Mouse (Mus musculus): Measurements from ENCODE around the gene G2e3.

G2e3 gene

GRCm38 (mm10) chr12:51347988-51348697, at the start of gene G2e3:
Gene G2e3, plus strand, starts transcription at chr12:51348061.
- peak; percentile 77 to 82 for DNase-seq (ENCODE audit: low spot score in 2 of 2)

DNA sequence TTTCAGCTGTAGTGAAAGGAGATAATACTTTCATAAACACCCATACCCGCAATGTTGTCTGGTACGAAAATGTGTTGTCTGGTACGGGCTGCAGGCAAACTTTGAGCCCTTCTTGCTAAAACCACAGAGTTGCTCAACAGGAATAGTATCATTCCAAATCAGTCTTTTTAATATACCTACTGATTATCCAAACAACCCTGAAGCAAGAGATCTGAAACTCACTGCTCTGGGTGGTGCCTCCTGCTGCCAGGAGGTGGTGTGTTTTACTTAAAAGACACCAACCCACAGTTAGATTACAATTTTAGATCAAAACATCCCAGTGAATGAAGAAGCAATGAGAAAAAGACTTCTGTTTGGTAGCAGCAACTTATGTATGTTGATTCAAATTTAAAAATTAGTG, 24.3 kb upstream of the G2e3 start:
- no peak for DNase-seq (ENCODE audit: low spot score in 2 of 2)

GRCm38 (mm10) chr12:51326819-51327218, 21.0 kb upstream of the G2e3 start:
- no peak for DNase-seq (ENCODE audit: low spot score in 2 of 2)

- no peak for DNase-seq (ENCODE audit: low spot score in 2 of 2)
Measured at GRCm38 (mm10) chr12:51337014-51337413, 10.8 kb upstream of the G2e3 start.

DNA sequence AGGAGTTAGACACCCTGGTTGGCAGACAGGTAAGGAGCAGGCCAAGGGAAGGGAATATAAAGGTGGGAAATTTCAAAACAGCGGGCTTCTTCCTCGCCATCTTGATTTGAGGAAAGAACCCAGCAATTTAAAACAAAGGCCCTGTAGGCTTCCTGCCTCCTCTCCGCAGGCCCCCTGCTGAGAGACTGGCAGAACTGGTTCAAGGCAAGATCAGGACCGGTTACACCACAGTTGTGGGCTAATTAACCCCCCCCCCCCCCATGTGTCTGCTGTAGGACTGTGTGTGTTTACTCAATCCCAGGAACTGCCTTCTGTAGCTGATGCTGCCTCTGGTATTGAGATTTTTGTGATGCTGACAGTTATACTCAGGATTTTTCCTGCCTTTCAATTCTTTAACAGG, 1.7 kb upstream of the G2e3 start:
- DNase-seq (ENCODE audit: low spot score in 2 of 2), result no peak

DNA sequence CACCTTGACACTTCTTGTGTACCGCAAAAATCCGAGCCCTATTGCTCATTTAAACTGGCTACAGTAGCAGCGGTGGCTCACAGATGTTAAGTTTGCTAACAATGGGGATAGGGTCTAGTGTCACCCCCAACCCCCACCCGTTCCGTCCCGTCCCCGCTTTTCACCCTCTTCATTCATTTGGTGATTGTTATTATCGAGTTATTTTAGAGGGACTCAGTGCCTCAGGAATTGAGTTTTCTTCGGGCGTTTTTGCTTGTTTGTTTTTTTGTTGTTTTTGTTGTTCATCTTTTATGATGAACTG, 787 bp downstream of the G2e3 start:
- no peak for DNase-seq (ENCODE audit: low spot score in 2 of 2)

DNA sequence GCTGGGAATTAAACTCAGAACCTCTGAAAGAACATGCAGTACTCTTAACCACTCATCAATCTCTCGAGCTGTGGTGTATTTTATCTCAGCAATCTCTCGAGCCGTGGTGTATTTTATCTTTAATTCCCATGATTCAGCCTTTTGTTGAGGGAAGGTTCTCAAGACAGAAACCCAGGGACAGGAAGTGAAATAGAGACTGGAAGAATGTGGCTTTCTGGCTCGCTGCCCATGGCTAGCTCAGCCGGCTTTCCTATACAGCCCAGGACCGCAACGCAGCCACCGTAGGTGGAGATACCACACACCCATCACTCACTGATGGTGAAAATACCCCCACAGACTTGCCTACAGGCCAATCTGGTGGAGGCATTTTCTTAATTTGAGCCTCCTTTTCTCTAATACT, 7.4 kb downstream of the G2e3 start:
- DNase-seq (ENCODE audit: low spot score in 2 of 2), result no peak

DNA sequence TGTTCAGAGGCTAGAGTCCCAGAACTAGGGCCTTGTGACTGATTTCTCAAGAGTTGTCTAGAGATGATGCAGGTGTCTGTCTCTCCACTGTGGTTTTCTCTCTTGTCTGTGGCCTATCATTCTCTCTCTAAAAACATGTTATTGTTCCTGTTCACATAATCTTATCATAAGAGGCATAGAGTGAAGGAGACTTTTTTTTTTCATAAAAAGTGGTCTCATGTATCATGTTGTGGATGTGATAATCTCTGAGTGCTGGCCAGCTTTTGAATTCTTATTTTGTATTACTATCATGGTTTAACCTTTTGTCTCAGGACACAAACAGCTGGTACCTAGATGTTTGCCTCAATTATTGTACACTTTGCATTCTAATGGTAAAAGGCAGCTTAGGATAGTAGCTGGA, 13.4 kb downstream of the G2e3 start:
- DNase-seq (ENCODE audit: low spot score in 2 of 2), result no peak

- no peak for DNase-seq (ENCODE audit: low spot score in 2 of 2)
Measured at GRCm38 (mm10) chr12:51362898-51363297, 15.0 kb downstream of the G2e3 start.

DNA sequence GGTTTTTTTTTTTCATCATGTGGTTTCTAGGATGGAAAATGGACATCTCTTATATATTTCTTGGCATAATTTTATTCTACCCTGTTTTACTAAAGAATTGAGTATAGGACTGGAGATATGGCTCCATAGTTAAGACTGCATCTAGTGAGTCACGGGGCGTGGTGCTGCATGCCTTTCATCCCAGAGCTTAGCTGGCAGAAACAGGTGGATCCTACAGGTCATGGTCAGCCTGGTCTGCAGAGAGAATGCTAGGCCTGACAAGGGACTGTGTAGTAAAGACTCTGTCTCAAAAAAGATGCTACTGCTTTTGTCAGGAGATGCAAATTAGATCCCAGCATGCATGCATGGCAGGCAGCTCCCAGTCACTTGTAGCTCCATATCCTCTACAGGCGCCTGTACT, 20.6 kb downstream of the G2e3 start:
- DNase-seq (ENCODE audit: low spot score in 2 of 2), result no peak

DNA sequence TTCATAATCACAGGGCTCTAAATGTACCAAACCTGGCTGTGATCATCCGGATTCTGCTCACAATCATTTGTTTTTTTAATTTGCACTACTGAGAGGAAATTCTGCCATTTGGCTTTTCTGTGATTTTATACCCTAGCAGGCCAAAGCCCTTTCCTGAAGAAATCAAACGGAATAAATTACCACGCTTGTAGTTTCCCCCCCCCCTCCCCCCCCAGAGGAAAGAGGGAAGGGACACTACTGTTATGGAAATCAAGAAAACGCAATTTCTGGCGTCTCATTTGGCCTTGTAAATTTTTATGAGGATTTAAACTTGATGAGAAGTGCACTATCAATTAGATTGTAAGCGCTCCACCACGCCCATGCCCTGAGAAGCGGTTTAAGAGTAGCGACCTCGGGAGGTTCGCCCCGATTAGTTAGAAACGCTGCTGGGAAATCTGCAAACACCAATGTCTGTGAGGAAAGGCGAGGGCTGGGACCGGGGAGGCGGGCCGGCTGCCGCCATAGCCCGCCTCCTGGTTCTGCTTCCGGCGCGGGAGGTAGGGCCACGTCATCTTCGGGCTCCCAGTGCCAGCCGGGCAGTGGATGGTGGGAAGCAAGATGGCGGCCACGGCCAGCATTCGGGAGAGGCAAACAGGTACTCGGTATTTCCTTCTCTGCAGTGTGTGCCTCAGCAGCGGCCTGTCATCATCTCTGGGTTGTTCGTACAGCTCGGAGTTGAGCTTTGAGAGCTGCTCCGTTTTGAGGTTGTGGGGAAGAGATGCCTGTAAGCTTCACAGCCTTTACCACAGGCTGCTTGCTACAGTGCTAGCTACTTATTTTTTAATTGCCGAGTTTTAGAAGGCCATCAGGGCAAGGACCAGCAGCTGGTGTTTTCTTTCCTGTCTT, 29.4 kb downstream of the G2e3 start, which contains the start of gene Scfd1:
Gene Scfd1, plus strand, starts transcription at position 508 of the 885 bp plus-strand sequence.
- DNase-seq (ENCODE audit: low spot score in 2 of 2), result peak; percentile 89 to 93

- no peak for DNase-seq (ENCODE audit: low spot score in 2 of 2)
Measured at GRCm38 (mm10) chr12:51377888-51378190, 30.0 kb downstream of the G2e3 start.

DNA sequence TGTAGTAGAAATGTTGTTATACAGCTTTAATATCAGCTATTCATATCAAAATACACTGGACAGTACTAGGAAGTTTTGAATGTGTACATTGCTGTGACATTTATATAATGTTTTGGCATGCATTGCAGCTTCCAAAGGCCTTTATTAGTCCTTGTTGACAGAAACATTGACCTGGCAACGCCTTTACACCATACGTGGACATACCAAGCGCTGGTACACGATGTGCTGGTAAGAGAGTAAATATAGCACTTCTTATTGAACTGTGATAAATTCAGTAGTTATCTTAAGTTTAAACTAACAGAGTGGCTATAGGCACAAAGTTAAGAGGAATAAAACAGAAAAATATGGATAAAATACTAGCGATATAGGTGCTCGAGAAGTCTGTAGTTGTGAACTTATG, 52.0 kb downstream of the G2e3 start:
- no peak for DNase-seq (ENCODE audit: low spot score in 2 of 2)

DNA sequence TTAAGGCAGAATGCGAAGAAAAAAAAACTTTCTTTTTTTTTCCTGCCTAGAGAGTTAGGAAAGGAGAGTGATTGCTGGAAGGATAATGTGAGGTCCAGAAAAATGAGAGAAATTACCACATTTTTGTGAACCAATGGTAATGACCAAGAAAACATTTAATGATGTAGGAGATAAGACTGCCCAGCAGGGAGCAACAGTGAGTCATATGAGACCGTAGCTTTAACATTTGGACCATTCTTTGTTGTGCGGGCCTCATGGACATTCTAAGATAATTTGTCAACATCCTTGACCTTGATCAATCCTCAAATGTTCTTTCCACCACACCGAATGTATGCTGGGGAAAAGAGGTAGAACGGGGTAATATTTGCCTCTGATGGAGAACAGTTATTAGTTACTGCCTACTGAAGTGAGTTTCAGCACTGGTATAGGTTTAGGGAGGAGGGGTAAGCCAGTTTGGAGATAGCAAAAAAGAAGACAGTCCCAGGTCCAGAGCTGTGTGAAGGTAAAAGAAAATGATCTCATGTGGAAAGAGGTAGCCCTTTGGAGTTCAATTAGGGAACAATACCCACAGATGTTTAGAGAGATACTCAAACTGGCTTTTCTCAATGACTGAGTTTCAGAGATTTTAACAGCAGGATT, 54.3 kb downstream of the G2e3 start:
- DNase-seq (ENCODE audit: low spot score in 2 of 2), result no peak

DNA sequence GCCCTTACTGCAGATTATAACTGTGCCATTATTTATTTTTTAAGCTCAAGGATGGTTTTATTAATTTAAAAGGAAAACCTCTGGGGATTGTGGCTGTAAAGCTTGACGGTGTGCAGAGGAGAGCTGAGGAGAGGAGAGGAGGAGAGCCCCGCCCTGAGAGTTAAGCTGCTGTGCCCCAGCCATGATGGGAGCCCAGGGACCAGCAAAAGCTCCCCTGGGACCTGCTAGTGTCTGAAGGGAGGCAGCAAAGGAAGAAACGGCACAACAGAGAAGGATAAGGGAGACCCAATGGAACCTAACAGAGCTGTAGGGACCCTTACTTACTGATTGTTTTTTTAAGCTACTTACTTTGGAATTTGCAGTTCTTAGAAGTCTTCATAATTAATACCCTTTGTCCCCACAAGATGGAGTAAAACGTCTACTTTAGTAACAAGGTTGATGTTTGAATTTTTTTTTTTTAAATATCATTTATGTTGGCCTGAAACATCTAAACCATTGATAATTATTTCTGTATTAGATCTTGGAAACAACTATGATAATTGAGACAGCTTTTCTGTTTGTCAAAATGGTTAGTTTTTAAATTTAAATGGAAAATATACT, 56.2 kb downstream of the G2e3 start:
- no peak for DNase-seq (ENCODE audit: low spot score in 2 of 2)

GRCm38 (mm10) chr12:51411362-51411761, 63.5 kb downstream of the G2e3 start:
- DNase-seq (ENCODE audit: low spot score in 2 of 2), result no peak

All from frontal cortex, postnatal 10 days (tissue).